Mouse (Mus musculus): ENCODE measurements at regions not wholly inside any gene's neighbourhood (a gene's known extent, or its start where the extent isn't known, plus 50 kb on each side); places are given as distances from the start of the nearest gene placed in this dataset.

GRCm38 (mm10) chr5:16984877-16985276, 193.3 kb downstream of the Gm28710 start:
- no peaks in the 10 kb centered on the region for H3K79me2 ChIP-seq (replicated peaks; ENCODE audit: control insufficient read depth, insufficient read depth, low read length)
- no peak for DNase-seq
- no peaks in the 10 kb centered on the region for H3K27me3 ChIP-seq (ENCODE audit: control insufficient read depth, insufficient read depth, low read length)
- intact Hi-C loops (cut with DNase I): no loop called here
- no peaks in the 10 kb centered on the region for H3K4me1 ChIP-seq (ENCODE audit: control insufficient read depth, insufficient read depth, low read length)
- no peak for TF ChIP-seq POLR2A (IDR thresholded peaks at IDR 0.05; ENCODE audit: insufficient read depth, low read depth, low read length)
- no peak for TF ChIP-seq CTCF (IDR thresholded peaks at IDR 0.05)
- no peak for TF ChIP-seq EP300 (IDR thresholded peaks at IDR 0.05; ENCODE audit: insufficient read depth, low read depth, low read length)
- WGBS: 87% methylated on average over 2 of the region's 2 CpGs
- no peak overlapping the region for H3K9ac ChIP-seq (ENCODE audit: low read depth, low read length)
- H3K4me3 ChIP-seq: no peak overlapping the region
- no peaks in the 10 kb centered on the region for H3K36me3 ChIP-seq (ENCODE audit: control insufficient read depth, insufficient read depth, low read length)
- no peak overlapping the region for H3K27ac ChIP-seq

- DNase-seq: no peak
Observed at GRCm38 (mm10) chr5:16991518-16991917, 199.9 kb downstream of the Gm28710 start.

GRCm38 (mm10) chr5:16999183-16999582, 207.6 kb downstream of the Gm28710 start:
- no peaks in the 10 kb centered on the region for H3K79me2 ChIP-seq (replicated peaks; ENCODE audit: control insufficient read depth, insufficient read depth, low read length)
- H3K4me3 ChIP-seq: no peak overlapping the region
- no peaks in the 10 kb centered on the region for H3K36me3 ChIP-seq (ENCODE audit: control insufficient read depth, insufficient read depth, low read length)
- WGBS: 21% methylated on average over 2 of the region's 2 CpGs
- intact Hi-C loops (cut with DNase I): no loop called here
- no peaks in the 10 kb centered on the region for H3K27me3 ChIP-seq (ENCODE audit: control insufficient read depth, insufficient read depth, low read length)
- no peaks in the 10 kb centered on the region for H3K4me1 ChIP-seq (ENCODE audit: control insufficient read depth, insufficient read depth, low read length)
- TF ChIP-seq CTCF (IDR thresholded peaks at IDR 0.05) (no peak), POLR2A (IDR thresholded peaks at IDR 0.05; ENCODE audit: insufficient read depth, low read depth, low read length) (no peak), EP300 (IDR thresholded peaks at IDR 0.05; ENCODE audit: insufficient read depth, low read depth, low read length) (no peak)
- H3K9ac ChIP-seq (ENCODE audit: low read depth, low read length): no peak overlapping the region
- no peak overlapping the region for H3K27ac ChIP-seq
- DNase-seq: no peak

More at GRCm38 (mm10) chr5:16991518-16991917, 199.9 kb downstream of the Gm28710 start:
- TF ChIP-seq POLR2A (IDR thresholded peaks at IDR 0.05; ENCODE audit: insufficient read depth, low read depth, low read length) (no peak), EP300 (IDR thresholded peaks at IDR 0.05; ENCODE audit: insufficient read depth, low read depth, low read length) (no peak), CTCF (IDR thresholded peaks at IDR 0.05) (no peak)
- intact Hi-C loops (cut with DNase I): no loop called here
- Histone ChIP-seq H3K4me1 (ENCODE audit: control insufficient read depth, insufficient read depth, low read length) (no peaks in the 10 kb centered on the region), H3K79me2 (replicated peaks; ENCODE audit: control insufficient read depth, insufficient read depth, low read length) (no peaks in the 10 kb centered on the region), H3K27ac (no peak overlapping the region), H3K9ac (ENCODE audit: low read depth, low read length) (no peak overlapping the region), H3K4me3 (no peak overlapping the region), H3K27me3 (ENCODE audit: control insufficient read depth, insufficient read depth, low read length) (no peaks in the 10 kb centered on the region), H3K36me3 (ENCODE audit: control insufficient read depth, insufficient read depth, low read length) (no peaks in the 10 kb centered on the region)
- 52% methylated on average over 1 of the region's 1 CpGs for WGBS

GRCm38 (mm10) chr5:17006807-17007522, 215.4 kb downstream of the Gm28710 start:
- 47% methylated on average over 3 of the region's 3 CpGs for WGBS
- Histone ChIP-seq H3K79me2 (replicated peaks; ENCODE audit: control insufficient read depth, insufficient read depth, low read length) (no peaks in the 10 kb centered on the region), H3K27ac (no peak overlapping the region), H3K4me3 (no peak overlapping the region), H3K27me3 (ENCODE audit: control insufficient read depth, insufficient read depth, low read length) (no peaks in the 10 kb centered on the region), H3K4me1 (ENCODE audit: control insufficient read depth, insufficient read depth, low read length) (no peaks in the 10 kb centered on the region), H3K36me3 (ENCODE audit: control insufficient read depth, insufficient read depth, low read length) (no peaks in the 10 kb centered on the region), H3K9ac (ENCODE audit: low read depth, low read length) (no peak overlapping the region)
- no peak for TF ChIP-seq EP300 (IDR thresholded peaks at IDR 0.05; ENCODE audit: insufficient read depth, low read depth, low read length)
- TF ChIP-seq POLR2A (IDR thresholded peaks at IDR 0.05; ENCODE audit: insufficient read depth, low read depth, low read length): no peak
- TF ChIP-seq CTCF (IDR thresholded peaks at IDR 0.05): no peak
- intact Hi-C loops (cut with DNase I): no loop called here
- no peak for DNase-seq

GRCm38 (mm10) chr5:17021636-17022035, 230.0 kb downstream of the Gm28710 start:
- TF ChIP-seq POLR2A (IDR thresholded peaks at IDR 0.05; ENCODE audit: insufficient read depth, low read depth, low read length) (no peak), EP300 (IDR thresholded peaks at IDR 0.05; ENCODE audit: insufficient read depth, low read depth, low read length) (no peak), CTCF (IDR thresholded peaks at IDR 0.05) (no peak)
- H3K27me3 ChIP-seq (ENCODE audit: control insufficient read depth, insufficient read depth, low read length): no peaks in the 10 kb centered on the region
- intact Hi-C loops (cut with DNase I): no loop called here
- no peak overlapping the region for H3K9ac ChIP-seq (ENCODE audit: low read depth, low read length)
- H3K36me3 ChIP-seq (ENCODE audit: control insufficient read depth, insufficient read depth, low read length): no peaks in the 10 kb centered on the region
- H3K27ac ChIP-seq: no peak overlapping the region
- no peaks in the 10 kb centered on the region for H3K4me1 ChIP-seq (ENCODE audit: control insufficient read depth, insufficient read depth, low read length)
- no peak overlapping the region for H3K4me3 ChIP-seq
- no peak for DNase-seq
- no peaks in the 10 kb centered on the region for H3K79me2 ChIP-seq (replicated peaks; ENCODE audit: control insufficient read depth, insufficient read depth, low read length)

GRCm38 (mm10) chr5:17053935-17054334, 262.3 kb downstream of the Gm28710 start:
- no peak overlapping the region for H3K27ac ChIP-seq
- H3K36me3 ChIP-seq (ENCODE audit: control insufficient read depth, insufficient read depth, low read length): no peaks in the 10 kb centered on the region
- no peaks in the 10 kb centered on the region for H3K79me2 ChIP-seq (replicated peaks; ENCODE audit: control insufficient read depth, insufficient read depth, low read length)
- intact Hi-C loops (cut with DNase I): no loop called here
- H3K27me3 ChIP-seq (ENCODE audit: control insufficient read depth, insufficient read depth, low read length): no peaks in the 10 kb centered on the region
- H3K9ac ChIP-seq (ENCODE audit: low read depth, low read length): no peak overlapping the region
- no peaks in the 10 kb centered on the region for H3K4me1 ChIP-seq (ENCODE audit: control insufficient read depth, insufficient read depth, low read length)
- H3K4me3 ChIP-seq: no peak overlapping the region
- 79% methylated on average over 2 of the region's 2 CpGs for WGBS
- TF ChIP-seq CTCF (IDR thresholded peaks at IDR 0.05) (no peak), EP300 (IDR thresholded peaks at IDR 0.05; ENCODE audit: insufficient read depth, low read depth, low read length) (no peak), POLR2A (IDR thresholded peaks at IDR 0.05; ENCODE audit: insufficient read depth, low read depth, low read length) (no peak)
- DNase-seq: no peak
